Mouse (Mus musculus): ENCODE measurements around the gene Wnk1. TPM values are rescaled to one million over a fixed set of nuclear protein-coding genes. Genes with fewer than 3 reads are reported as not detected.

The Wnk1 gene
- polyA plus RNA-seq, 1 experiment from 2014 or later = 94.9 TPM

- Histone ChIP-seq H3K36me3 (ENCODE audit: control insufficient read depth, insufficient read depth, low read length) (peaks cover 11% of the 10 kb centered on the region), H3K4me2 (ENCODE audit: low read length) (peak within 1 kb of the TSS; percentile 89), H3K4me1 (ENCODE audit: control insufficient read depth in 2 of 2, insufficient read depth in 2 of 2, low read length in 2 of 2) (peaks cover 0 to 8% of the 10 kb centered on the region in 2 experiments; a peak in 2 of 4 replicates), H3K27me3 (ENCODE audit: control insufficient read depth, insufficient read depth, low read length) (no peaks in the 10 kb centered on the region), H3K9me3 (ENCODE audit: control insufficient read depth, low read length) (no peaks in the 10 kb centered on the region), H3K9ac (ENCODE audit: low read length) (peak within 1 kb of the TSS; percentile 92), H3K27ac (replicated peaks in 1 of 2; ENCODE audit: control insufficient read depth in 1 of 2, insufficient read depth in 1 of 2, low read depth in 2 of 2, low read length in 2 of 2) (peak within 1 kb of the TSS; percentile 92 to 96), H3K4me3 (ENCODE audit: control insufficient read depth in 1 of 2, insufficient read depth in 1 of 2, low read depth in 1 of 2, low read length in 2 of 2) (peak within 1 kb of the TSS; percentile 79 to 93)
- 1% methylated on average over 67 of the region's 67 CpGs for WGBS
- peak; percentile 78 for ATAC-seq (ENCODE audit: insufficient number of reproducible peaks, insufficient read depth, low FRiP score, low read depth)
These were observed 136.0 kb downstream of the Wnk1 start, which contains the start of gene Rad52 for GRCm38 (mm10) chr6:119902204-119903080. Rad52 (plus strand) TSS chr6:119902698.

GRCm38 (mm10) chr6:119892711-119893110 lies 145.8 kb downstream of the Wnk1 start:
- H3K27me3 ChIP-seq (ENCODE audit: control insufficient read depth, insufficient read depth, low read length) = no peaks in the 10 kb centered on the region; the same call in 1 of the 2 replicates
- no peak for ATAC-seq (ENCODE audit: insufficient number of reproducible peaks, insufficient read depth, low FRiP score, low read depth)
- no peaks in the 10 kb centered on the region for H3K36me3 ChIP-seq (ENCODE audit: control insufficient read depth, insufficient read depth, low read length)
- no peak overlapping the region for H3K9ac ChIP-seq (ENCODE audit: low read length)
- H3K9me3 ChIP-seq (ENCODE audit: control insufficient read depth, low read length) = no peaks in the 10 kb centered on the region
- H3K4me3 ChIP-seq (ENCODE audit: control insufficient read depth in 1 of 2, insufficient read depth in 1 of 2, low read depth in 1 of 2, low read length in 2 of 2) = no peak overlapping the region
- no peaks in the 10 kb centered on the region for H3K4me1 ChIP-seq (ENCODE audit: control insufficient read depth in 2 of 2, insufficient read depth in 2 of 2, low read length in 2 of 2)
- H3K27ac ChIP-seq (replicated peaks in 1 of 2; ENCODE audit: control insufficient read depth in 1 of 2, insufficient read depth in 1 of 2, low read depth in 2 of 2, low read length in 2 of 2) = no peak overlapping the region
- 65% methylated on average over 7 of the region's 7 CpGs for WGBS
- no peak overlapping the region for H3K4me2 ChIP-seq (ENCODE audit: low read length)

- Histone ChIP-seq H3K9me3 (ENCODE audit: control insufficient read depth, low read length) (no peaks in the 10 kb centered on the region), H3K4me2 (ENCODE audit: low read length) (no peak overlapping the region), H3K4me3 (ENCODE audit: control insufficient read depth in 1 of 2, insufficient read depth in 1 of 2, low read depth in 1 of 2, low read length in 2 of 2) (no peak overlapping the region), H3K27ac (replicated peaks in 1 of 2; ENCODE audit: control insufficient read depth in 1 of 2, insufficient read depth in 1 of 2, low read depth in 2 of 2, low read length in 2 of 2) (no peak overlapping the region), H3K4me1 (ENCODE audit: control insufficient read depth in 2 of 2, insufficient read depth in 2 of 2, low read length in 2 of 2) (no peaks in the 10 kb centered on the region), H3K36me3 (ENCODE audit: control insufficient read depth, insufficient read depth, low read length) (no peaks in the 10 kb centered on the region), H3K27me3 (ENCODE audit: control insufficient read depth, insufficient read depth, low read length) (no peaks in the 10 kb centered on the region), H3K9ac (ENCODE audit: low read length) (no peak overlapping the region)
- ATAC-seq (ENCODE audit: insufficient number of reproducible peaks, insufficient read depth, low FRiP score, low read depth) = no peak
- WGBS = 48% methylated on average over 7 of the region's 7 CpGs
These were observed 155.3 kb downstream of the Wnk1 start for GRCm38 (mm10) chr6:119883151-119883550.

MicroRNAs within 50 kb of the gene (microRNA counts, 519-probe panel; counts per million panel counts)
- 322 counts per million, percentile 70 among the panel's probes with 10 or more counts for microRNA mmu-miR-706

Small RNA genes lying within 50 kb of the gene (microRNA-seq; reads per million reads assigned to microRNA genes)
- not detected for gene Mir706

Other genes with a start within 250 kb of the Wnk1 start
- gene Erc1, start 190.5 kb downstream of the Wnk1 start, polyA plus RNA-seq (2014; fragmentation: Nextera tagmentation; extraction: Ambion mirVana) = 20.0 and 21.7 TPM in 2 replicates
- 13.0 and 13.7 TPM in 2 replicates for gene Rad52, start 136.0 kb downstream of the Wnk1 start, polyA plus RNA-seq (2014; fragmentation: Nextera tagmentation; extraction: Ambion mirVana)
- gene Ninj2, start 54.7 kb upstream of the Wnk1 start, polyA plus RNA-seq (2014; fragmentation: Nextera tagmentation; extraction: Ambion mirVana) = not detected in 2 replicates